Mouse (Mus musculus): ENCODE measurements at regions not wholly inside any gene's neighbourhood (a gene's known extent, or its start where the extent isn't known, plus 50 kb on each side); places are given as distances from the start of the nearest gene placed in this dataset.

DNA sequence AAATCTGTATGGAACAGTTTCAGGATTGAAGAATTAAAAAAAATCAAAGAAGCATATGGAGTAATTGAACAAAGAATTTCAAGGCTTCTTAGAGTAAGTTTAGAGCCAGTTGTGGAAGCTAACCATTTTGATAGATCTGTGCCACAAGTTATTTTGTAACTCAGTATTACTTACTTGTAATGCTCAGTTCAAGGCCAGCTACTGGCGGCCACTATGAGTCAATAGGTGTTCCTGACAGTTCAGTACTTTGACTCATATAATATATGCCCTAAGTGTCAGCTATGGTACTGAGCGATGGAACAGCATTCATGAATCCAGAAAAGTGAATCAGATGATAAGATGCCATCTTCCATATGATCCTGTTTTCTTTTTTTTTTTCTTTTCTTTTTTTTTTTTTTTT lies 259.3 kb upstream of the Meox2 start:
- no peaks in the 10 kb centered on the region for H3K27me3 ChIP-seq (ENCODE audit: control insufficient read depth, insufficient read depth, low read length, poor library complexity, severe bottlenecking)
- no peak for DNase-seq (ENCODE audit: low read depth, low spot score)

DNA sequence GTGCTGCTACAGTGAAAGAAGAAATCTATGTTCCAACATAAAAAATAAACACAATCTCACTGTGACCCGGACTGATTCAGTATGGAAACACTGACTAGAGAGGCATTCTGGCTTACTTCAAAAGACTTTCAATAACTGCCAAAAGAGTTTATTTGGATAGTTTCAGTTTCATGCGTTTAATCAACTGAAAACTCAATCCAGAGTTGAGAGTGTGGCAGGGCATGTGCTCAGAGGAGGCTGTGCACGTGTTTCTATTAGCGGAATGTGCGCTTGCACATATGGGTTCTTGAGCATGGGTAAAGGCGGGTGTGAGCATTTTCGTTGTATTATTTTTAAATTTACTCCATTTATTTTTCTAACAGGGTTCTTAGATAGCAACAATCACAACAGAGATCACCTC lies 245.2 kb upstream of the Meox2 start:
- Histone ChIP-seq H3K36me3 (ENCODE audit: control insufficient read depth, insufficient read depth, low read length, poor library complexity, severe bottlenecking) (no peaks in the 10 kb centered on the region), H3K27me3 (ENCODE audit: control insufficient read depth, insufficient read depth, low read length, poor library complexity, severe bottlenecking) (no peaks in the 10 kb centered on the region)
- DNase-seq (ENCODE audit: low read depth, low spot score) = no peak

More for the DNA sequence above, 259.3 kb upstream of the Meox2 start:
- H3K36me3 ChIP-seq (ENCODE audit: control insufficient read depth, insufficient read depth, low read length, poor library complexity, severe bottlenecking) = no peaks in the 10 kb centered on the region

DNA sequence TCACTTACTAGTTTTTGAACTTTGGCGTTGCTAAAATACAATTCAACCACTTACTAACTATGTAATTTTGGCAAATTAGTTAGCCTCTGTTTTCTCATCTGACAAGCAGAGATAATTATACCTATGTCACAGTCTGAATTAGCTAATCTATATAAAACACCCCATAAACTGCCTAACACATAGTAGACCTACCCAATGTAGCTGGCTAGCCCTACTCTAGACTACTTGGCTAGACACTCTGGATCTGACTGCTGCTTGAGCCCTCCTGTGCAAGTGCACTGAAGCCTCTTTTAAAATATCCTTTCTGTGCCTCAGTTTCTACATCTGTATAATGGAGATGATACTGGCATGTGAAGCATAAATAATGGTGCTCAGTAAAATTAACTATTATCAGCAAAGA lies 227.6 kb upstream of the Meox2 start:
- no peak for DNase-seq (ENCODE audit: low read depth, low spot score)
- no peaks in the 10 kb centered on the region for H3K36me3 ChIP-seq (ENCODE audit: control insufficient read depth, insufficient read depth, low read length, poor library complexity, severe bottlenecking)
- no peaks in the 10 kb centered on the region for H3K27me3 ChIP-seq (ENCODE audit: control insufficient read depth, insufficient read depth, low read length, poor library complexity, severe bottlenecking)

DNA sequence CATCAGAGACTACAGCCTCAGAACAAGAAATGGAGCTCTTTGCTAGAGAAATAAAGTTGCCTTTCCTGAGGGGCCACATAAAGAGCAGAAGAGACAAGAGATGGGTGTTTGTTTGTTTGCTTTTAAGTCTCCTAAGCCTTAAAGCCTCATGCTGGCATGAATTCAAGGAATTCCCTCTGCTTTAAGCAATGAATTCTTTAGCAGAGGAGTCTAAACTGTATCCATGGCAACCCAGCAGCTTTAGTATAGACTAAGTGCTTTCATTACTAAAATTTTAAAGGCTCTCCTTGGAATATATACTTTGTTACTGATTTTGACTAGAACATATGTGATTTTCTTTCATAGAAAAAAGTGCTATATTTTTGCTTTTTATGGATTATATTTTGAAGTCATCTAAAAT lies 195.0 kb upstream of the Meox2 start:
- Histone ChIP-seq H3K36me3 (ENCODE audit: control insufficient read depth, insufficient read depth, low read length, poor library complexity, severe bottlenecking) (no peaks in the 10 kb centered on the region), H3K27me3 (ENCODE audit: control insufficient read depth, insufficient read depth, low read length, poor library complexity, severe bottlenecking) (no peaks in the 10 kb centered on the region)
- no peak for DNase-seq (ENCODE audit: low read depth, low spot score)

DNA sequence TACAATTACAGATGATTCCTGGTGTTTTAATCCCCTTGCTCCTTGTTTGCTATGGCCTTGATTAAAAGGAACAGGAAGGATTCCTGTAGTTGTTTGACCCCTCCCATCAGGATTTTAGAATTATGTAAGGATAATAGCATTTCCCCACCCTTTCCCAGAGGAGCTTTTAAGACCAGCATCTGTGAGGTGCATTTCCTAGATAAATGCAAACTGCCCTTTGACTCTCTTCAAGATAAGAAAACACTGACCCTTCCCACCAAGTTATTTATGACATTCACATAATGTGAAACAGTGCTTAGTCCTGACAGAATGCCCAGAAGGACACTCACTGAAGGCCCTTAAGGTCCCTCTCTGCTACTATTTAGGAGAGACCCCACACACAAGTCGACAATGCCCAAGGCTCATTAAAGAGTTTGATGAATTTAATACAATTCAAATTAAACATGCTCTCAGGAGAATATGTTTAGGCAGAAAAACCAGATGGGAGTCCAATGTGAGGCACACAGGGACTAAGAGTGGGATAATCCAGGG lies 190.7 kb upstream of the Meox2 start:
- no peaks in the 10 kb centered on the region for H3K36me3 ChIP-seq (ENCODE audit: control insufficient read depth, insufficient read depth, low read length, poor library complexity, severe bottlenecking)
- no peaks in the 10 kb centered on the region for H3K27me3 ChIP-seq (ENCODE audit: control insufficient read depth, insufficient read depth, low read length, poor library complexity, severe bottlenecking)
- DNase-seq (ENCODE audit: low read depth, low spot score) = no peak

DNA sequence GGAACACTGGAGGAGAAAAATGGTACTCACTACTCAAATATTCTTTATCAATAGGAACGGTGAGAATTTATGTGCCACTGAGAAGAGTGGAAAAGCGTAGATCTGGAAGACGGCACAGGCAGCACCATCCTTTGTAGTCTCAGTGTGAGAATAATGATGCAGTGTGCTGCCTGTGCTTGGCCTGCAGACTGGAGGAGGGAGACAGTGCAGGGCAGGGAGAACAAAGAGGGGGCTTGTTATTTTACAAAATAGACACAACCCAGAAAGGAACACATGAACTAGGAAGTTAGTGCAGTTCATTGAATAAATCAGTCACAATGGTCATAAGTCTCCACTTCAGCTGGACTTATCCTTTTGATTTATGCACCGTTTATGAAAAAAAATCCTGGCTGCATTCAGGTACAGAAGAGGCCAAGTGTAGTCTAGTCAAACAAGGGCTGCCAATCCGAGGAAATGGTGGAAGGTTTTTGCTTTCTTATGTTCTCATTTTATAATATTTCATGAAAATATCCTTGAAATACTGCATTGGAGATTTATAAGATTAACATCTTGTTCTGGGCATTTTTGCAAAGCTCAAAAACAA lies 190.0 kb upstream of the Meox2 start:
- no peaks in the 10 kb centered on the region for H3K27me3 ChIP-seq (ENCODE audit: control insufficient read depth, insufficient read depth, low read length, poor library complexity, severe bottlenecking)
- no peaks in the 10 kb centered on the region for H3K36me3 ChIP-seq (ENCODE audit: control insufficient read depth, insufficient read depth, low read length, poor library complexity, severe bottlenecking)
- DNase-seq (ENCODE audit: low read depth, low spot score) = no peak

DNA sequence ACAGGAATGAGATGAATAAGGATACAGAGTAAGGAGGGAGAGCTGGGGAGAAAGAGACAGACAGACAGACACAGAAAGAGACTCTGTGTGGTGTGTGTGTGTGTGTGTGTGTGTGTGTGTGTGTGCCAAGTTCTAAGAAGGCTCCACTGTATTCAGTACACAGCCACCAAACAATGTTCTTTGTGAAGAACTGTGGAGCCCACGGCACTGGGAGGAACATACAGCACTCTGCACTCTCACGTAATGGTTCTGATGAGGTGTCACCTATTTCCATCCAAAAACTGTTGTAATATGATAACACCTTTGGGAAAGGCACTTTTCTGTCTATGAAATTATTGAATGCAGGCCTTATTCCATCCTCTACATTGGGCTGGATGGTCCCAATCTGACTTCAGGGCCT lies 184.8 kb upstream of the Meox2 start:
- H3K27me3 ChIP-seq (ENCODE audit: control insufficient read depth, insufficient read depth, low read length, poor library complexity, severe bottlenecking) = no peaks in the 10 kb centered on the region
- H3K36me3 ChIP-seq (ENCODE audit: control insufficient read depth, insufficient read depth, low read length, poor library complexity, severe bottlenecking) = no peaks in the 10 kb centered on the region
- DNase-seq (ENCODE audit: low read depth, low spot score) = no peak

DNA sequence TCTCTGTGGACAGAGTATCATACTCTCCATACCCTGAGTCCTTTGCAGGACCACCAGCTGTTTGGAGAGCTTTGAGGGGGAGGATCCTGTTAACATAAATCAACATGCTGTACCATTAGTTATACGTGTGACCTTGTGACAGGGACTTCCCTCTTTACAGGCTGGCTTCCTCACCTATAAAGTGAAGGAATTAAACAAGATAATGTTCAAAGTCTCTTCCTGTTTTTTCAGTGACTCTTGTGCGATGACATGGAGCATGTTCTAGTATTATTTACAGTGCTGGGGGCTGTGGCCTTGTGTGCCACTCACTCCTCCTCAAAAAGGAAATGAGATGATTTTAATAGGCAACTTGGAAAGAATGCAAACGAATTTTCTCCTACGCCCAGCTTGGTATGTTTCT lies 182.1 kb upstream of the Meox2 start:
- no peaks in the 10 kb centered on the region for H3K27me3 ChIP-seq (ENCODE audit: control insufficient read depth, insufficient read depth, low read length, poor library complexity, severe bottlenecking)
- no peaks in the 10 kb centered on the region for H3K36me3 ChIP-seq (ENCODE audit: control insufficient read depth, insufficient read depth, low read length, poor library complexity, severe bottlenecking)
- DNase-seq (ENCODE audit: low read depth, low spot score) = peak; percentile 17

DNA sequence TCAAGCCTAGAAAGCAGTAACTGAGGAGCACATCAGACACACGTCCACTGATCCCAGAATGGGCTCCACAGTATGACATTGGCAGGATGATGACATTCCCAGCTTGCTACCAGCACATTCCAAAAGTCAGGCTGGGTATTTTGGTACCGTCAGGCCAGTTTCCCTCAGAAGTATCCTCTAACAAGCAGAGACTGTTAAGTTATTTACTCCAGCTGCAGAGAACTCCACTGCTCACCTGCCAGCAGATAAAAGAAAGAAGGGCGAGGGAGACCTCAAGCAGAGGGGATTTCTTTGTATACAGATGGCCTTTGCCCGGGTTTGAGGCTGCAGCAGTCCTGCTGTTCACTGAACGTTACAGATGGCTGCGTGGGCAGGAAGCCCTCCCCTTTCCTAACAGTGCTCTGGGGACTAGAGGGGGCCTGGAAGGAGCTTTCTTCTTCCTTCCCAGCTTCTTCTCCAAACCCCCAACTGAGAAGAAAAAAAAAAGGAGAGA lies 175.2 kb upstream of the Meox2 start:
- Histone ChIP-seq H3K36me3 (ENCODE audit: control insufficient read depth, insufficient read depth, low read length, poor library complexity, severe bottlenecking) (no peaks in the 10 kb centered on the region), H3K27me3 (ENCODE audit: control insufficient read depth, insufficient read depth, low read length, poor library complexity, severe bottlenecking) (no peaks in the 10 kb centered on the region)
- DNase-seq (ENCODE audit: low read depth, low spot score) = peak; percentile 17

DNA sequence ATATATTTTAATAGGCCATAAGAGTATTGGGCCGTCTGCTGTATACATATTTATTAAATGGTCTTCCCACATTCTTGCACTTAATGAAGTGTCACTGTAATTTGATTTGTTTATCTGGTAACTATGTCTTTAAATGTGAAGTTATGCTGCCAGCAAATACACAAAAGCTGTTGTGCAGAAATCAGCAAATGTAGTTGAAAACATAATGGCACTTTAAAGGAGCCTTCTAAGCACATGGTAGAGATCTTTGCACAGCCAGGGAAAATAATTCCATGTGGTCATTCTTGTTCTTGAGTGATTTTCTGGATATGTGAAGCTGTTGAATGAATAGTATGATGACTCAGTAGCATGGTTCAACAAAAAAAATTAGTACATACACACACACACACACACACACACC lies 164.4 kb upstream of the Meox2 start:
- no peak for DNase-seq (ENCODE audit: low read depth, low spot score)
- Histone ChIP-seq H3K36me3 (ENCODE audit: control insufficient read depth, insufficient read depth, low read length, poor library complexity, severe bottlenecking) (no peaks in the 10 kb centered on the region), H3K27me3 (ENCODE audit: control insufficient read depth, insufficient read depth, low read length, poor library complexity, severe bottlenecking) (no peaks in the 10 kb centered on the region)

DNA sequence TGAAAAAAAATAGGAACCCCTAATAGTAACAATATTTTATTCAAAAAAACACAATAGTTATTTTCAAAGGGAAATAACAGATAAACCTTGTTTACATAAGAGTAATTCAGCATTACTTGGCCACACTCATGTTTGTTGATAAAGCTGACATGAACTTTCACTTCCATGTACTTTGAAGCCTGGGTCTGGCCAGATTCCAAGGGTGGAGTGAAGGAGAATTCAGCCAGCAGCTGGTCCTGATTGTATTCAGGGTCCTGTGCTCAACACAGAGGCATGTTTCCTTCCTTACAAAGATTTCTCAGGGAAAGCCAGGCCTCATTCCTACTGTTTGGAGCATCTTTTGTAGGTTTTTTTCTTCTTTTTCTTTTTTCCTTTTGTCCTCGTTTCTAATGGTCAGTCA lies 162.4 kb upstream of the Meox2 start:
- no peaks in the 10 kb centered on the region for H3K36me3 ChIP-seq (ENCODE audit: control insufficient read depth, insufficient read depth, low read length, poor library complexity, severe bottlenecking)
- H3K27me3 ChIP-seq (ENCODE audit: control insufficient read depth, insufficient read depth, low read length, poor library complexity, severe bottlenecking) = no peaks in the 10 kb centered on the region
- no peak for DNase-seq (ENCODE audit: low read depth, low spot score)

DNA sequence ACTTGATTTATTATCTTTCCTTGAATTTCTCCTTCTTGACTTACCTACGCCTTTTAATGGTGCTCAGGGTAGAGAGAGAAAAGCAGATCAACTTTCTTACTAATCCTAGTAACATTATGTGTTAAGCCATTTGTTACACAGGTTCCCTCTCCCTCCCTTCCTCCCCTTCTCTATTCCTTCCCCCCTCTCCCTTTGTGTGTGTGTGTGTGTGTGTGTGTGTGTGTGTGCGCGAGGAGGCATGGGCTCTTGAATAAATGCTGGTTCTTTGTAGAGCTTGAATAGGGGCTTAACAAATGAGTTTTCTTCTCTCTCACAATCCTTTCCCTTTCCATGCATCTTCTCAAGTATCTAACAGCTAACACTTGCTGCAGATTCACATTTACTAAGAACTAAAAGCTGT lies 160.4 kb upstream of the Meox2 start:
- H3K36me3 ChIP-seq (ENCODE audit: control insufficient read depth, insufficient read depth, low read length, poor library complexity, severe bottlenecking) = no peaks in the 10 kb centered on the region
- no peak for DNase-seq (ENCODE audit: low read depth, low spot score)
- H3K27me3 ChIP-seq (ENCODE audit: control insufficient read depth, insufficient read depth, low read length, poor library complexity, severe bottlenecking) = no peaks in the 10 kb centered on the region

DNA sequence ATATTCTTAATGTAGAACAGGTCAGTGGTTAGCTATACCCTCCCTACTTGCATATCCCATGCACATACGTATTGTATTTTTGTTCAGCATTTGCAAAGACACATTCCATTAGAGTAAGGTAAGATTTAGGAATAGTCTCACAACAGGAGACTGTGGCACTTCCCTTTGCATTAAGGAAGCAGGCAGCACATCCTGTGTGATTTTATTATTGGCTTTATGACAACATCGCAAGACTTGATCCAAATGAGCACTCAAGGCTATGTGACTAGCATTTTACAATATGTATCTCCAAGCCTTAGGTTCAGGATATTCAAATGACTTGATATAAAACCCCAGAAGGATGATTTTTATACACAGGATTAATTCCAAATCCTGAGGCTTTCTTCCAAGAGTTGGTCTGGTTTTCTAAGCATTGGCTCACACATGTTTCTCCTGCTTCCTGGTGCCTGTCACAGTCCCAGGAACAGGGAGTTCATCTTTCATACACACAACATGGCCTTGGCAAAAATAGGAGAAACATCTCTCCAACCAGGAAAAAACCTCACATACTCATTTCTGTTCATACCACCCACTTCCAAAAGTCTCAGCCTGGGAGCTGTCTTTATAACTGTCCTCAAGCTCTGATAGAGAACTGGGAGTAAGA lies 159.1 kb upstream of the Meox2 start:
- H3K27me3 ChIP-seq (ENCODE audit: control insufficient read depth, insufficient read depth, low read length, poor library complexity, severe bottlenecking) = no peaks in the 10 kb centered on the region
- no peak for DNase-seq (ENCODE audit: low read depth, low spot score)
- H3K36me3 ChIP-seq (ENCODE audit: control insufficient read depth, insufficient read depth, low read length, poor library complexity, severe bottlenecking) = no peaks in the 10 kb centered on the region

DNA sequence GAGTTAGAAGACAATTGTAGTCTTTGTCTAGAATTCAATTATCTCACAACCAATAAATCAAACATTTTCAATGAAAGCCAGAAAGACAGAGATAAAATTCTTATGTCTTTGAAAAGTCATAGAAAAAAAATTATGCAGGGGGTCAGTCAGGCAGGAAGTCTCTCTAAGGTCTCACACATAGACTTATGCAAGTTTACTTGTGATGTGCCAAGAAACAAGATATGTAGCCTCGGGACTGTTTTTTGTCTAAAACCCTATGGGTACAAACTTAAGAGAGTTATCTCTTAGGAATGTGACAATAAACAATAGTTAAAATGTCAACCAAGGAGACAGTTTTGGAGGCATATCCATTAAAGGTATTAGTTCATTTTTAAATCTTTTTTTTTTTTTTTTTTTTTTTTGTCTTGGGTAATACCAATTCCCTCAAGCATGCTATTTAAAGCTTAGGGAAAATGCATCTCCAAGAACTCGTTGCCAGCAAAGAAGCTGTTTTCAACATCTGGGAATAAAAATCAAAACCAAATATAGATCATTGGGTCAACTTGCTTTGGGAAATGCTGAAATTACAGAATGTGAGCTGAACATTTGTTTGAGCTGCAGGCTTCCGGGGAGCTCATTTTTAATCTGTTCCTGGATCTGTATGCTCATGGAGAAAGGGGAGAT lies 133.8 kb upstream of the Meox2 start:
- H3K27me3 ChIP-seq (ENCODE audit: control insufficient read depth, insufficient read depth, low read length, poor library complexity, severe bottlenecking) = no peaks in the 10 kb centered on the region
- H3K36me3 ChIP-seq (ENCODE audit: control insufficient read depth, insufficient read depth, low read length, poor library complexity, severe bottlenecking) = no peaks in the 10 kb centered on the region
- DNase-seq (ENCODE audit: low read depth, low spot score) = no peak

DNA sequence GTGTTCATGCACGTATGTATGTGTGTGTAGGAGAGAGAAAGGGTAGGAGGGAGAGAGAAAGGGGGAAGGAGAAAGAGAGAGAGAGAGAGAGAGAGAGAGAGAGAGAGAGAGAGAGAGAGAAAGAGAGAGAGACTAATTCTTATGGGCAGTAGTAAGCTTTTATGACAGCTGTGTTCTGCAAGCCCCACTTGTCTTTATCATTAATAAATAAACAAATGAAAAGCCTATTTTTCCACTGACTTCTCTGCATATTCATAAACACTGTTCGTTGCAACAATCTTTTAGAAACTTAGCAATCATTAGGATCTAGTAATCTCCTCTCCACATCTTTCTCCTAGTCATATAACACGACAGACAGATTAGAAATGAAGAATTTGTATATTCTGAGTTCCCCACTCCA lies 131.2 kb upstream of the Meox2 start:
- no peak for DNase-seq (ENCODE audit: low read depth, low spot score)
- Histone ChIP-seq H3K36me3 (ENCODE audit: control insufficient read depth, insufficient read depth, low read length, poor library complexity, severe bottlenecking) (no peaks in the 10 kb centered on the region), H3K27me3 (ENCODE audit: control insufficient read depth, insufficient read depth, low read length, poor library complexity, severe bottlenecking) (no peaks in the 10 kb centered on the region)

Data from splenic B cell, adult 2 months (primary cell).